Mouse (Mus musculus): ENCODE measurements around the gene Plcd1. TPM values are rescaled to one million over a fixed set of nuclear protein-coding genes. Genes with fewer than 3 reads are reported as not detected.
A peak's percentile ranks its signal among the peaks of the same experiment; 100 is the strongest.

Plcd1 gene
- polyA plus RNA-seq, 1 experiment from 2014 or later: 27.8 TPM

DNA sequence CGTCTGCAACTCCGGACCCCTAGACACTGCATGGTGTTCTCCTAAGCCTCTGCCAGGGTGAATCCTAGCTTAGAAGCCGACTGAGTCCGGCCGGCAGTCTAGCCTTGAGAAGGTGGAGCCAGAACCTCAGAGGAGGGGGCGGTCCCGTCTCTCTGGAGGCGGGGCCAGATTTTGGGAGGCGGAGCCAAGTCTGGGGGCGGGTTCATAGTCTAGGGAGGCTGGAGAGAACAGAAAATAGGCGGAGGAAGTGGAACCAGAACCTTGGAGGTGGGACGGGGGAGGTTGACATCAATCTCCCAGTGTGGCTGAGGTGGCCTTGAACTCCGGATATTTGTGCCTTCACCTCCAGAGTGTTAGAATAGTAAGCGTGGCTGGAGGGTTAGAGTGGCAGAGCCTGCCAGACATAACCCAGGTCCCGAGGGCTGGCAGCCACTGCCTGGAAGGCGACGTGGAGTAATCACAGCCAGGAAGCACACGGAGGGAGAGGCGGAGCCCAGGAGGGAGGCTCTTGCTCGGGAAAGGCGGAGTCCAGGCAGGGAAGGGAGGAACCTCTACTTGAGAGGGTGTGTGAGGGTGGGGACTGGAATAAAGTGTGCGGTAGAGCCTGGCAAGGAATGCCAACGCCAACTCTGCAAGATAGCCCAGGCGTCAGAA lies 5.0 kb downstream of the Plcd1 start:
- Histone ChIP-seq H3K36me3 (no peaks in the 10 kb centered on the region), H3K4me3 (peak overlapping the region; percentile 35), H3K9ac (0 out of 2 replicates have a peak overlapping the region, but pooled peaks have one; percentile 8), H3K27ac (peak overlapping the region; percentile 63), H3K9me3 (no peaks in the 10 kb centered on the region), H3K4me2 (replicated peaks) (peak overlapping the region; percentile 59), H3K4me1 (peaks cover 34% of the 10 kb centered on the region; the same call in 1 of the 2 replicates), H3K27me3 (peaks cover 15% of the 10 kb centered on the region)
- ATAC-seq (ENCODE audit: insufficient number of reproducible peaks, insufficient read depth, low FRiP score, low TSS enrichment): peak; percentile 78
- 2% methylated on average over 24 of the region's 24 CpGs for WGBS

DNA sequence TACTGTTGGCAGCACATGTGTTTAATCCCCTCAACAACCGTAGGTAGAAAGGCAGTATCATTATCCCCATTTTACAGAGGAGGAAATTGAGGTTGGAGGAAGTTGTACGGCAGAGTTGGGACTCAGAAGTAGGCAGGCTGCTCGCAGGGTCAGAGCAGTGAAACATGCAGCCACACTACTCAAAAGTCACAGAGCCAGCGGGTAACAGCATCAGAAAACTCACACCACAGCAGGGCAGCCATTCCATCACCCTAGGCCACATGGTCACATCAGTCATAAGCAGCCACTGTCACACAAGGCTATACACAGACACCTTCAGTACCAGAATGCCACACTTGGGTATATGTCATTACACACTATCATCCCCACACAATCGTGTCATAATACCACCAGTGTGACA lies 6.0 kb downstream of the Plcd1 start:
- peaks cover 37% of the 10 kb centered on the region for H3K4me1 ChIP-seq
- H3K27ac ChIP-seq: no peak overlapping the region
- 85% methylated on average over 5 of the region's 5 CpGs for WGBS
- no peaks in the 10 kb centered on the region for H3K9me3 ChIP-seq
- H3K27me3 ChIP-seq: peaks cover 14% of the 10 kb centered on the region
- no peak for ATAC-seq (ENCODE audit: insufficient number of reproducible peaks, insufficient read depth, low FRiP score, low TSS enrichment)
- no peak overlapping the region for H3K9ac ChIP-seq
- no peak overlapping the region for H3K4me3 ChIP-seq
- no peaks in the 10 kb centered on the region for H3K36me3 ChIP-seq
- H3K4me2 ChIP-seq (replicated peaks): peak overlapping the region; percentile 59; the same call in 1 of the 2 replicates

DNA sequence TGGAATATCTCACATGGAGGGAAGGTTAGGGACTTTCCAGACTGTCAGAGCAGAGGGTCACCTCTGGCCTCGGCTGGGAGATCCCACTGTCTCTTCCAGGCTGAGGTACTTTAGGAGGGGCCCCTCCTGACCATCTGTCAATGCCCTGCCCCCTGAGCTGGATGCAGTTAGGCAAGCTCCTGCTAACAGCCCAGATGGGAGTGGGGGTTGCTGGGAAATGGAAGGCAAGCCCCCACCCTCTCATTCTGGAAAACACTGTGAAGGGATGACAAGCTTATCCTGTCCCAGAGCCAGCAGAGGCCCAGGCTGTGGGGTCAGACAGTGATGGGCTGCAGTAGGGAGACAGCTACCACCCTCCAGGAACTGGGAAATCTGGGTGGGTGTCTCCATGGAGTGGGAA lies 6.9 kb downstream of the Plcd1 start:
- ATAC-seq (ENCODE audit: insufficient number of reproducible peaks, insufficient read depth, low FRiP score, low TSS enrichment): no peak
- peaks cover 34% of the 10 kb centered on the region for H3K4me1 ChIP-seq
- no peak overlapping the region for H3K4me2 ChIP-seq (replicated peaks)
- no peaks in the 10 kb centered on the region for H3K9me3 ChIP-seq
- peaks cover 6% of the 10 kb centered on the region; the same call in 1 of the 2 replicates for H3K27me3 ChIP-seq
- H3K4me3 ChIP-seq: no peak overlapping the region
- 38% methylated on average over 1 of the region's 1 CpGs for WGBS
- H3K9ac ChIP-seq: no peak overlapping the region
- no peaks in the 10 kb centered on the region for H3K36me3 ChIP-seq
- no peak overlapping the region for H3K27ac ChIP-seq

DNA sequence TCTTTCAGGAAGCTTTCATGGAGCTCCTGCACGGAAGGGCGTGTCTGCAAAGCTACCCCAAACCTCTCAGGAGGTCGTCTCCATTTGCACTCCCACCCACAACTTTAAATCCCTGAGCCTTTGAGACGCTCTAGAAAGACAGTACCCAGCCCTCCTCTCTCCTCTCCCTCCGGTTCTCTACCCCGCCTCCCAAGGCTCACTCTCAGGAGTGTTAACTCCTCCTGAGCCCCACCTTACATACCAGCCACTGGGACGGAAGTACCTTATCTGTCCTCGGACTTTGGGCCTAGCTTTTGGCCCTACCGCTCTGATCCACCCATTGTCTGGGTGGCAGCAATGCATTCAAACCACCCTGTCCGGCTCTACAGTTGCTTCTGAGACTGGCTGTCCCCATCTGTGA lies 9.3 kb downstream of the Plcd1 start:
- WGBS: 83% methylated on average over 10 of the region's 10 CpGs
- Histone ChIP-seq H3K4me3 (no peak overlapping the region), H3K4me2 (replicated peaks) (no peak overlapping the region), H3K9me3 (no peaks in the 10 kb centered on the region), H3K9ac (no peak overlapping the region), H3K27me3 (no peaks in the 10 kb centered on the region), H3K27ac (no peak overlapping the region), H3K36me3 (0 out of 2 replicates have a peak, but pooled peaks cover 3% of the 10 kb centered on the region), H3K4me1 (peaks cover 29% of the 10 kb centered on the region)
- ATAC-seq (ENCODE audit: insufficient number of reproducible peaks, insufficient read depth, low FRiP score, low TSS enrichment): no peak

DNA sequence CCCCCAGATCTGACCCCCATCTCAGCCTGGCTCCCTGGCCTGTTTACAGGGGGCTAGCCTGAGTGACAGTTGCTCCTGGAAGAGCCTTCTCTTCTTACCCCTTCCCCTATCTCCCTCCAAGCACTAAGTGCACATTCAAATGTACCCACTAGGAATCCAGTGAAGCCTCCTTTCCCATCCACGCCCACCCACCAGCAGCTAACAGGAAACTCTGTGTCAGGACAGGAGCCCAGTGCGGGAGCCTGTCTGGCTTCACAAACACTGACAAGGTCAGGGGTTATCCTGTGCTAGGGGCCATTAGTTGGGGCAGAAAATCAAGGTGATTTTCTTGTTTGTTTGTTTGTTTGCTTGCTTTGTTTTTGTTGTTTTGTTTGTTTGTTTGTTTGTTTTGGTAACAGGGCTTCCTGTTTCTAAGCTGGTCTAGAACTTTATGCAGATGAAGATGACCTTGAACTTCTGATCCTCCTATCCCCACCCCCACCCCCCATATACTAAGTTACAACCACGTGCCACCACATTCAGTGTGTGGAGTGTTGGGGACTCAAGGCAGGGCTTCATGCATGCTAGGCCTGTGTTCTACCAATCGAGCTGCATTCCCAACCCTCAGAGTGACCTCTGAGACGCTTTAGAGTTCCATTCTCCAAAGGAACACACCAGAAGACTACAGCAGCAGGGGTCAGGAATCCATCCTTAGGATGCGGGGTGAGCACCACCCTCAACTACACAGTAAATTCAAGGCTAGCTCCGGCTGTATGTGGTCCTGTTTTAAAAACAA lies 10.5 kb downstream of the Plcd1 start:
- peaks cover 19% of the 10 kb centered on the region for H3K4me1 ChIP-seq
- no peaks in the 10 kb centered on the region for H3K27me3 ChIP-seq
- H3K27ac ChIP-seq: peak overlapping the region; percentile 47
- no peaks in the 10 kb centered on the region for H3K9me3 ChIP-seq
- 52% methylated on average over 7 of the region's 7 CpGs for WGBS
- no peak overlapping the region for H3K9ac ChIP-seq
- ATAC-seq (ENCODE audit: insufficient number of reproducible peaks, insufficient read depth, low FRiP score, low TSS enrichment): no peak
- peaks cover 10% of the 10 kb centered on the region; the same call in 1 of the 2 replicates for H3K36me3 ChIP-seq
- no peak overlapping the region for H3K4me3 ChIP-seq
- H3K4me2 ChIP-seq (replicated peaks): no peak overlapping the region

DNA sequence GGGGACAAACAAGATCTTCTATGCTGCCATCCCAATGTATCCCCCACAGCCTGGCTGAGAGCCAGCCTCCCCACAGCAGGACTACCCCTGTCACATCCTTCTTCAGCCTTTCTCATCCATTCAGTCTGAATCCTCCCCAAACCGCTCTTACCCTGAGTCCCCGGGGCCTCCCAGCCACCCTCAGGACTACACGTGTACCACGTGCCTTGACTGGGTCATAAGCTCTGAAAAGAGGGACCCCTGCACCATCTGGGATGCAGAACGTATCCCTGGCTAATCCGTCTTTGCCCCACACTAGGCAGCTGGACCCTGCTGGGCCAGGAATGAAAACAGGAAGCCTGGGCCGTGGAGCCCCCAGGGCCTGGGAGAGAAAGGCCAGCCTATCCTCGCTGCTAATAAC lies 11.3 kb downstream of the Plcd1 start:
- H3K4me2 ChIP-seq (replicated peaks): no peak overlapping the region
- ATAC-seq (ENCODE audit: insufficient number of reproducible peaks, insufficient read depth, low FRiP score, low TSS enrichment): peak; percentile 53; the same call in 1 of the 2 replicates
- no peaks in the 10 kb centered on the region for H3K27me3 ChIP-seq
- no peak overlapping the region for H3K9ac ChIP-seq
- H3K27ac ChIP-seq: peak overlapping the region; percentile 47; the same call in 1 of the 2 replicates
- H3K36me3 ChIP-seq: peaks cover 13% of the 10 kb centered on the region; the same call in 1 of the 2 replicates
- H3K4me1 ChIP-seq: peaks cover 17% of the 10 kb centered on the region
- WGBS: 4% methylated on average over 8 of the region's 8 CpGs
- no peak overlapping the region for H3K4me3 ChIP-seq
- no peaks in the 10 kb centered on the region for H3K9me3 ChIP-seq

DNA sequence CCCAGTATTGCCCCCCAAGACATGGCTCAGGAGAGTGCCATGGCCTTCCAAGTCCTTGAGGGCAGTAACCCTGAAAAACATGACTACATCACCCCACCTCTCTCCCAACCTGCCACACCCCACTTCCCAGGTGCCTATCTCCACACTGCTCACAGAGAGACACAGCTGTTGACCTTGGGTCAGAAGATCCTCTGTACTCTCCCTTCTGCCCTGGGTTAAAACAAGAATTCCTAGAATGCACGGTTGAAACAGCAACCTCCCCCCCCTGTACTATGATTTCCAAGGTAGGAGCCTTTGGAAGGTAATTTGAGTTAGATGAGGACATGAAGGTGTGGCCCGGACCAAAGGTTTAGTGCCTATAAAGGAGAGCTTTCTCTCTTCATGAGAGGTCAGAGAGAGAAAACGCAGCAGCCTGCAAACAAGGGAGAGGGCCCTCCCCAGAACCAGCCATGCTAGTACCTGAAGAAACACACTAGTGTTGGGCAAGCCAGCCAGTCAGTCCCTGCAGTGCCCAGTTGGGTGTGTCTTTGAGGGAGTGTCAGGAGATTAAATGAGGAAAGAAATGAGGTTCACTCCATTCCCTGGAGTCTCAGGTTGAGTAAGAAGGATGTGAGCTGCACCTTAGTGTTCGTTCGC lies 13.1 kb downstream of the Plcd1 start:
- Histone ChIP-seq H3K4me1 (peaks cover 10% of the 10 kb centered on the region), H3K9ac (no peak overlapping the region), H3K27ac (no peak overlapping the region), H3K27me3 (no peaks in the 10 kb centered on the region), H3K4me2 (replicated peaks) (no peak overlapping the region), H3K36me3 (peaks cover 27% of the 10 kb centered on the region), H3K9me3 (no peaks in the 10 kb centered on the region), H3K4me3 (no peak overlapping the region)
- no peak for ATAC-seq (ENCODE audit: insufficient number of reproducible peaks, insufficient read depth, low FRiP score, low TSS enrichment)
- 75% methylated on average over 5 of the region's 5 CpGs for WGBS

DNA sequence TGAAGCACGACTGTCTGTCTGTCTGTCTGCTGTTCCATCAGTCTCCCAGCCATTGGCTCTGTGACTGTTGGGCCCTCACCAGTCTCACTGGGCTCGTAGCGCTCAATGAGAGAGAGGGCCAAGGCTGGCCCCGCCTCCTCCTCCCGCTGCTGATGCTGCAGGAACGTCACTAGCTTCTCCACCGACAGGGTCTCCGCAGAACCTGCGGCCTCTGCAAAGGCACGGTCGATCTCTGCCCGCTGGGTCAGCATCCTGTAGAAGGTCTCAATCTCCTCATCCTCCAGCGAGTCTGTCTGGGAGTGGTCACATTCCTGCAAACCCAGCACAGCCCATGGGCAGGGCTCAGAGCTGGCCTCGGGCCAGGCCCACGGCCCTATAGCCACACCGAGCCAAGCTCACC lies 17.6 kb downstream of the Plcd1 start:
- 0 out of 2 replicates have a peak, but pooled peaks cover 3% of the 10 kb centered on the region for H3K4me1 ChIP-seq
- no peak overlapping the region for H3K27ac ChIP-seq
- ATAC-seq (ENCODE audit: insufficient number of reproducible peaks, insufficient read depth, low FRiP score, low TSS enrichment): no peak
- H3K9ac ChIP-seq: no peak overlapping the region
- peaks cover 50% of the 10 kb centered on the region for H3K36me3 ChIP-seq
- H3K9me3 ChIP-seq: no peaks in the 10 kb centered on the region
- no peaks in the 10 kb centered on the region for H3K27me3 ChIP-seq
- 70% methylated on average over 16 of the region's 16 CpGs for WGBS
- H3K4me3 ChIP-seq: no peak overlapping the region
- no peak overlapping the region for H3K4me2 ChIP-seq (replicated peaks)

DNA sequence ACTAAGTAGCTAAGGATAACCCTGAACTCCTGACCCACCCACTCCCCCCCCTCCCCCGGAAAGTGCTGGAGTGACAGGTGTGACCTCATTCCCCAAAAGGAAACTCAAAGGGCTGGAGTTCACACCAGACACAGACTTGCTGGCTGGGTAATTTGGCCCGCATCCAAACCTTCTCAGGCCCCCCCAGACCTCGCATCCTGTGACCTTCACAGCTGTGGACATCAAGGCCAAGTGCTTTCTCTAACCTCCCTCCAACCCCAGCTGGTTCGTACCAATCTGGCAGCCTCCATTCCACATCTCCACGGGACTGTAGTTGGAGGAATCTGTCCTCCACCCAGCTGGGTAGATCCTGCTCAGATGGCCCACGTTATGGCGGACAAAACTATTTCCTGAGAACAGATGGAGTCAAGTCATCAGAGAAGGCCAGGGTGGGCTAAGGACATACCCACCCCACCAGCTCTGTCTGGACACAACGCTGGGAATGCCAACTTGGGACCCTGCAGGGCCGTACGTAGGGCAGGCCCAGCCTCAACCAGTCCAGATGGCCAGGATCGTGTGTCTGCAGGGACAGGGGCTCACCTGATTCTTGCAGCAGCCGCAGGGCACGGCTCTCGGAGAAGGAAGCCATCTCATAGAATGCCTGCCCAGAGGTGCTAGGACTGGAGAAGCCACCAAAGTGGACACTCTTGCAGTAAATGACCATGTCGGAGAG lies 20.0 kb downstream of the Plcd1 start:
- Histone ChIP-seq H3K4me2 (replicated peaks) (no peak overlapping the region), H3K27me3 (no peaks in the 10 kb centered on the region), H3K36me3 (peaks cover 45% of the 10 kb centered on the region), H3K9ac (no peak overlapping the region), H3K4me1 (peaks cover 8% of the 10 kb centered on the region; the same call in 1 of the 2 replicates), H3K9me3 (no peaks in the 10 kb centered on the region), H3K27ac (no peak overlapping the region), H3K4me3 (no peak overlapping the region)
- WGBS: 79% methylated on average over 15 of the region's 15 CpGs
- no peak for ATAC-seq (ENCODE audit: insufficient number of reproducible peaks, insufficient read depth, low FRiP score, low TSS enrichment)

DNA sequence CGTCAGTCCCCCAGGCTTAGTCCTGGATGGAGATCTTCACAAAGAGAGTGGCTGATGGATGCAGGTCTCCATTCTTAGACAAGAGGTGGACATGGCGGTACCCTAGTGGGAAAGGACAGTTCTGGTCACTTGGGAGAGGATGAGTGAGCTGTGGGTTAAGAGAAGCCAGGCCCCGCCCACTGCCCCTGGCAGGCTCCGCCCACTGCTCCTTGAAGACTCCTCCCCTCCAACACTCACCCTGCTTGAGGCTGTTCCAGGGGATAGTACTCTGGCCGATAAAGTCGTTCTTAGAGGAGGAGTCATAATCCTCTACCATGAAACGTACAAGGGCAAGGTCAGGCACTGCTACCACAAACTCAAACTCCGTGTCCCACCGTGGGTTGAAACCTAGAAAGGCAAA lies 21.5 kb downstream of the Plcd1 start:
- Histone ChIP-seq H3K27ac (no peak overlapping the region), H3K27me3 (no peaks in the 10 kb centered on the region), H3K4me3 (no peak overlapping the region), H3K36me3 (peaks cover 36% of the 10 kb centered on the region), H3K9ac (no peak overlapping the region), H3K4me2 (replicated peaks) (no peak overlapping the region), H3K9me3 (no peaks in the 10 kb centered on the region), H3K4me1 (peaks cover 8% of the 10 kb centered on the region; the same call in 1 of the 2 replicates)
- WGBS: 85% methylated on average over 9 of the region's 9 CpGs
- ATAC-seq (ENCODE audit: insufficient number of reproducible peaks, insufficient read depth, low FRiP score, low TSS enrichment): no peak

DNA sequence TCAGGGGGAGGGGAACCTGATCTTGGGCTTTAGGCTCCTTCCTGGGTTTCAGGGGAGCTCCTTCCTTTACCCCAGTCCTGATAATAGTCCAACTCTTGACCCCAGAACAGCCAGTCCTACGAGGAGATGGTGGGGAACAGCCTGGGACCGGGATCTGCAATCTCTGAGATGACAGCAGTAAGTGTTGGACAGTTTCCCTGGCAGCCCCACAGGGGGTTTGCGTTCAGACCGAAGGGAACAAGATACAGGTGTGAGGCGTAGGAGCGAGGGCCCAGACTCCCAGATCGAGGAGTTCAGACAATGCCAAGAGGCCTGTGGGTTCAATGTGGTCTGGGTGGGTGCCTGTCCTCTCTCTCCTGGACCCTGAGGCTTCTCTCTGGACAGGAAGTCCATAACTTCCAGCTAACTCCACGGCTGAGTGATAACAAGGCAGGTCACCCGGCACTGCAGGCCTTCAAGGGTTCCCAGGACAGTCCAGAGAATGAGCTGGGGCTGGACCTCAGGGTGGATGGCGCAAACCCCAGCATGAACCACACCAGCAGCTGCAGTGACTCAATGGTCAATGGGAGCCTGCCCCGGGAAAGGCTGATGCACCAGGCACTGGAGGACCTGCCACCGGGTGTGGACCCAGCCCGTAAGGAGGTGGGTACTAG lies 23.0 kb downstream of the Plcd1 start:
- H3K4me3 ChIP-seq: no peak overlapping the region
- H3K27ac ChIP-seq: no peak overlapping the region
- H3K9me3 ChIP-seq: no peaks in the 10 kb centered on the region
- 82% methylated on average over 13 of the region's 13 CpGs for WGBS
- no peak for ATAC-seq (ENCODE audit: insufficient number of reproducible peaks, insufficient read depth, low FRiP score, low TSS enrichment)
- H3K4me2 ChIP-seq (replicated peaks): no peak overlapping the region
- no peak overlapping the region for H3K9ac ChIP-seq
- peaks cover 24% of the 10 kb centered on the region for H3K36me3 ChIP-seq
- peaks cover 8% of the 10 kb centered on the region; the same call in 1 of the 2 replicates for H3K4me1 ChIP-seq
- H3K27me3 ChIP-seq: no peaks in the 10 kb centered on the region
